Mouse (Mus musculus) kidney, embryonic 16.5 days (tissue): ENCODE data around the gene Podn. TPM values are rescaled to one million over a fixed set of nuclear protein-coding genes. Genes with fewer than 3 reads are reported as not detected.

ENCODE experiments used
- ATAC-seq: fragments of 200-750 bp; cut with Nextera tagmentation; 2 replicates; pipeline ENCODE4 v1.8.0; 2017; ENCODE audit warnings: moderate TSS enrichment; ENCODE audit not compliant: low FRiP score, low TSS enrichment
- H3K27ac ChIP-seq: fragments of 300-500 bp; sonication (generic); 2 replicates; pipeline ENCODE4 v1.5.1; 2014; ENCODE audit warnings: low read length
- H3K27me3 ChIP-seq: fragments of 300-500 bp; sonication (generic); 2 replicates; pipeline ENCODE4 v1.6.1; 2014; ENCODE audit warnings: low read length, control low read depth, mixed read lengths; ENCODE audit not compliant: insufficient read depth
- H3K36me3 ChIP-seq: fragments of 300-500 bp; sonication (generic); 2 replicates; pipeline ENCODE4 v1.6.1; 2014; ENCODE audit warnings: low read length, control low read depth, mixed read lengths; ENCODE audit not compliant: insufficient read depth
- H3K4me1 ChIP-seq: fragments of 300-500 bp; sonication (generic); 2 replicates; pipeline ENCODE4 v1.6.1; 2014; ENCODE audit warnings: low read length, control low read depth, mixed read lengths; ENCODE audit not compliant: insufficient read depth
- H3K4me2 ChIP-seq: fragments of 300-500 bp; sonication (generic); replicated peaks from 2 replicates; pipeline ENCODE4 v1.6.1; 2014; ENCODE audit warnings: low read depth, low read length
- H3K4me3 ChIP-seq: fragments of 300-500 bp; sonication (generic); 2 replicates; pipeline ENCODE4 v1.5.1; 2014; ENCODE audit warnings: mild to moderate bottlenecking, low read length
- H3K9ac ChIP-seq: fragments of 300-500 bp; sonication (generic); replicated peaks from 2 replicates; pipeline ENCODE4 v1.6.1; 2014; ENCODE audit warnings: low read length
- H3K9me3 ChIP-seq: fragments of 300-500 bp; sonication (generic); 2 replicates; pipeline ENCODE4 v1.6.1; 2016; ENCODE audit warnings: low read length, control low read depth
- WGBS: fragments of 180-500 bp; shearing (Covaris S2); extraction: QIAGEN DNeasy Blood & Tissue Kit; methylation state at CpG from one replicate; pipeline ENCODE4 v1.1.7; 2014; 5-methylcytosine and 5-hydroxymethylcytosine counted together
- polyA plus RNA-seq: library from polyadenylated mRNA; unstranded; fragments of >200 nt; fragmentation: Nextera tagmentation; extraction: Ambion mirVana; gene quantifications from 2 replicates; pipeline ENCODE4 v1.2.1, GENCODE M21; 2015

Gene Podn
- polyA plus RNA-seq, 1 experiment from 2014 or later = 0.82 TPM

GRCm38 (mm10) chr4:108017839-108018238 lies 78.4 kb downstream of the Podn start:
- Histone ChIP-seq H3K27ac (no peak overlapping the region), H3K9ac (no peak overlapping the region), H3K4me3 (no peak overlapping the region), H3K36me3 (no peaks in the 10 kb centered on the region), H3K27me3 (no peaks in the 10 kb centered on the region), H3K4me2 (no peak overlapping the region), H3K4me1 (no peaks in the 10 kb centered on the region), H3K9me3 (no peaks in the 10 kb centered on the region)
- ATAC-seq = no peak
- WGBS = 79% methylated on average over 7 of the region's 7 CpGs

DNA sequence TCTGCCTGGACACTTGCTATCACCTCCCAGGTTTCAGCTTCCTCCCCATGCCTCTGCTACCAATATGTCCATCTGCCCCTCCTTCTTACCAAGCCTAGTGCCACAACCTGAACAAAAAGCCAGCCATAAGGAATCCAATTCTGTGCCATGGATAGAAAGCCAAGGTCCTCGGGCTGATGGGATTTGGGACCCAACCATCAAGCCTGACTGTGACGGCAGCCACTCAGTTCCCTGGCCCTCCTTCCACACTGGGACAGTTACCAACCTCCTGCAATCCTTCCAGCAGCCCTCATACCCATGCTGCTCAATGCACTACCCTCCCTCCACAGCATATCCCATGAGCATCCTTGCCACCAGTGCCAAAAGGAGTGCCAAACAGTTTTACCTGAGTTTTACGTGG lies 79.9 kb downstream of the Podn start:
- WGBS = 89% methylated on average over 3 of the region's 3 CpGs
- H3K27me3 ChIP-seq = no peaks in the 10 kb centered on the region
- no peaks in the 10 kb centered on the region for H3K36me3 ChIP-seq
- H3K4me1 ChIP-seq = no peaks in the 10 kb centered on the region
- no peak overlapping the region for H3K9ac ChIP-seq
- no peaks in the 10 kb centered on the region for H3K9me3 ChIP-seq
- H3K4me2 ChIP-seq = no peak overlapping the region
- no peak overlapping the region for H3K4me3 ChIP-seq
- ATAC-seq = no peak
- H3K27ac ChIP-seq = no peak overlapping the region

DNA sequence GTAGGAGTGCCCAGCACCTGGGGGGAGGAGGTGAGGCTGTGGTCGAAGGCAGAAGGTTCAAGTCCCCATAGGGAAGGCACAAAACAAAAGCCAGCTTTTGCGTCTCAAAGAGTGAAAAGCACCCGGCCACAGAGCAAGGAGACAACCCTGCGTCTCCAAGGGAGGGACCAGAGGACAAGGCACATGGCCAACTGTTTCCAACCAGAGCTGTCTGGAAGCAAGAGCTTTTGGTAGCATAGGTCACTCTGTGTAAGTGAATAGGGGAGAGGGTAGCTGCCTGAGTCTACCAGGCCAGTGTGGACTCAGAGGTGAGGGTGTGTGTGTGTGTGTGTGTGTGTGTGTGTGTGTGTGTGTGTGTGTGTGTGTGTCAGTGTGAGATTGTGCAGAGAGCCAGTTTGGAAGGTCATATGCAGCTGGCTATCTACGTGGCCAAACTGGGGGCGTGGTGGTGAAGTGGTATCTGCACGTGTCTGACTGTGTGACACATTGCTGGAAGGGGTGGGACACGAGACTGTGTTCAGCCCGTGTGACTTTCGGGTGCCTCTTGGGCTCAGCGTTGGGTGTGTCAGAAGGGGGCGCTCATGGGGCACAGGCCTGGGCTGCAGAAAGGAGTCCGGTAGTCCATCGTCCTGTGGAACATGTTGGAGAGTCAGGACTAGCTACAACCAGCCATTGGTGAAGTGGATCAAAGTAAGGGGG lies 81.0 kb downstream of the Podn start:
- 72% methylated on average over 14 of the region's 14 CpGs for WGBS
- Histone ChIP-seq H3K36me3 (no peaks in the 10 kb centered on the region), H3K4me3 (no peak overlapping the region), H3K4me2 (no peak overlapping the region), H3K9me3 (no peaks in the 10 kb centered on the region), H3K27ac (no peak overlapping the region), H3K4me1 (no peaks in the 10 kb centered on the region), H3K9ac (no peak overlapping the region), H3K27me3 (no peaks in the 10 kb centered on the region)
- ATAC-seq = no peak

DNA sequence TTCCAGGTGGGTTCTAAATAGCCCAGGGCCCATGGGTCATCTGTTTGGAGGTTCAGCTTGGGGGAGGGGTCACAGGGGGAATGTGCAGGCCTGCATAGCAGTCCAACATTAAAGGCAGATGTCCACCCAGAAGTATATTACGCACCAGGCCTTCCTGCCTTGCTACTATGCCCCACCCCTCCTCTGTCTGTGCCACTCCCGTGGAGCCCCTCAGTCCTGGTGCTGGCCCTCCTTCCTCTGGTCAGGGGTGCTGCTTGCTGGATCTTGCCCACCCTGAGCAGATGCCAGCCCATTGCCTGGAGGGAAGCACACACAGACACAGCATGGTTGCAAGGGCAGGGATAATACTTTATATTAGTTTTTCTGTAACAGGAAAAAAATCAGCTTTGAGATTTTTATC lies 81.8 kb downstream of the Podn start:
- Histone ChIP-seq H3K36me3 (no peaks in the 10 kb centered on the region), H3K9ac (no peak overlapping the region), H3K4me1 (no peaks in the 10 kb centered on the region), H3K4me2 (no peak overlapping the region), H3K9me3 (no peaks in the 10 kb centered on the region), H3K27ac (no peak overlapping the region), H3K4me3 (no peak overlapping the region), H3K27me3 (no peaks in the 10 kb centered on the region)
- ATAC-seq = no peak
- 68% methylated on average over 2 of the region's 2 CpGs for WGBS

GRCm38 (mm10) chr4:108008541-108008940 lies 87.7 kb downstream of the Podn start:
- H3K36me3 ChIP-seq = no peaks in the 10 kb centered on the region
- H3K4me3 ChIP-seq = no peak overlapping the region
- H3K4me1 ChIP-seq = no peaks in the 10 kb centered on the region
- no peak overlapping the region for H3K27ac ChIP-seq
- ATAC-seq = no peak
- no peaks in the 10 kb centered on the region for H3K27me3 ChIP-seq
- 50% methylated on average over 8 of the region's 8 CpGs for WGBS
- H3K9me3 ChIP-seq = no peaks in the 10 kb centered on the region
- no peak overlapping the region for H3K4me2 ChIP-seq
- H3K9ac ChIP-seq = no peak overlapping the region

- no peak overlapping the region for H3K4me2 ChIP-seq
- no peak overlapping the region for H3K27ac ChIP-seq
- 86% methylated on average over 7 of the region's 7 CpGs for WGBS
- no peaks in the 10 kb centered on the region for H3K27me3 ChIP-seq
- H3K4me3 ChIP-seq = no peak overlapping the region
- H3K9me3 ChIP-seq = no peaks in the 10 kb centered on the region
- H3K4me1 ChIP-seq = no peaks in the 10 kb centered on the region
- no peak for ATAC-seq
- no peaks in the 10 kb centered on the region for H3K36me3 ChIP-seq
- H3K9ac ChIP-seq = no peak overlapping the region
These were observed 88.6 kb downstream of the Podn start for GRCm38 (mm10) chr4:108007532-108008103.

GRCm38 (mm10) chr4:108005328-108005727 lies 90.9 kb downstream of the Podn start:
- H3K27ac ChIP-seq = no peak overlapping the region
- H3K36me3 ChIP-seq = no peaks in the 10 kb centered on the region
- no peak overlapping the region for H3K4me2 ChIP-seq
- H3K9me3 ChIP-seq = no peaks in the 10 kb centered on the region
- 70% methylated on average over 7 of the region's 7 CpGs for WGBS
- H3K27me3 ChIP-seq = no peaks in the 10 kb centered on the region
- H3K9ac ChIP-seq = no peak overlapping the region
- H3K4me3 ChIP-seq = no peak overlapping the region
- no peaks in the 10 kb centered on the region for H3K4me1 ChIP-seq
- no peak for ATAC-seq

GRCm38 (mm10) chr4:107999380-107999779 lies 96.9 kb downstream of the Podn start:
- H3K4me3 ChIP-seq = no peak overlapping the region
- H3K4me1 ChIP-seq = peaks cover 4% of the 10 kb centered on the region; the same call in 1 of the 2 replicates
- WGBS = 63% methylated on average over 1 of the region's 1 CpGs
- no peak overlapping the region for H3K9ac ChIP-seq
- no peak overlapping the region for H3K4me2 ChIP-seq
- no peak overlapping the region for H3K27ac ChIP-seq
- no peaks in the 10 kb centered on the region for H3K27me3 ChIP-seq
- 0 out of 2 replicates have a peak, but pooled peaks cover 3% of the 10 kb centered on the region for H3K9me3 ChIP-seq
- H3K36me3 ChIP-seq = no peaks in the 10 kb centered on the region
- ATAC-seq = no peak

DNA sequence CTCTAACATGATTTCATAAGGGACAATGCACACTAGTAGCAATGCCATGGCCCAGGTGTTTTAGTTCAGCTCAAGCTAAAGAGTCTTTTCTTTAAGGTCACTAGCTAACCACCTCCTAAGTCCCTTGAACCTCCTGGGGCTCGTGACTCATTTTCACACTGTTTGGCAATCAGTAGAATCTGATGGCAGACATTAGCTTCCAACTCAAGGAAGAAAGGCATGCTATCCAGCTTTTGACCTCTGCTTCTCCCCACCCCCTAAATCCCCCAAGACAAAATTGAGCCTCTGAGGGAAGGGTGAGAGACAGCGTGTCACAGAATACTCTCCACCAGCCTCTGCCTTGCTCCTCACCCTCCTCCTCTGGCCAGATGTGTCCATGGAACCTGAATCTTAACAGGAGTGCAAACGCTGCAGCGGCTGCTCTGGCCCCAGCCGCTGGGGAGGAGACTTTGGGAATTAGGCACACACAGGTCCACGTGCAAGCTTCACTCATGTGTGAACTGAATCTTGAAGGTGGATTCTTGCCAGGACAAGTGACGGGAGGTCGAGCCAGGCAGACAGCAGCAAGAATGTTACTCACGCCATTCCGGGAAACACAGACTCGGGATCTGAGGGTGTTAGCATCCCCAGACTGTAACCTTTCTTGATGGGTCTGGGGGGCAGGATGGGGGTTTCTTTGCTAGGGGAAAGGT lies 97.5 kb downstream of the Podn start:
- no peak; the same call in 1 of the 2 replicates for ATAC-seq
- Histone ChIP-seq H3K9ac (no peak overlapping the region), H3K4me3 (no peak overlapping the region), H3K27me3 (no peaks in the 10 kb centered on the region), H3K4me2 (no peak overlapping the region), H3K4me1 (peaks cover 4% of the 10 kb centered on the region; the same call in 1 of the 2 replicates), H3K9me3 (0 out of 2 replicates have a peak, but pooled peaks cover 3% of the 10 kb centered on the region), H3K36me3 (no peaks in the 10 kb centered on the region), H3K27ac (no peak overlapping the region)
- WGBS = 13% methylated on average over 11 of the region's 11 CpGs
